24 mouse cellular contexts compared by ENCODE assay signal in genomic region chr2:93533891-93534290, GRCm38 (mm10). TPM values are rescaled to one million over a fixed set of nuclear protein-coding genes. Genes with fewer than 3 reads are reported as not detected.
DNase-seq lines count a peak whose midpoint lies in the region; ATAC-seq and TF ChIP-seq lines count a peak whose summit lies in the region.
"Had no signal": no experiment of that assay in that cellular context is flagged by ENCODE, and none has a peak within 500 bp of the region (broad histone marks: within the 10 kb centered on the region; RNA-seq: fewer than 3 reads in every experiment).

No protein-coding gene starts in this region.

- no peaks in the 10 kb centered on the region for H3K9me3 ChIP-seq in lung, embryonic 14.5 days (ENCODE audit: low read depth, low read length)
- no peaks in the 10 kb centered on the region for H3K9me3 ChIP-seq in lung, embryonic 16.5 days (ENCODE audit: control insufficient read depth, low read length)
- H3K9me3 ChIP-seq in lung, postnatal 0 days (ENCODE audit: low read length) = no peaks in the 10 kb centered on the region
- H3K9me3 ChIP-seq: G1E had no signal

- H3K4me1 ChIP-seq in lung, embryonic 14.5 days (ENCODE audit: insufficient read depth) = peaks cover 11% of the 10 kb centered on the region
- peaks cover 13% of the 10 kb centered on the region; the same call in 1 of the 2 replicates for H3K4me1 ChIP-seq in lung, embryonic 16.5 days (replicated peaks; ENCODE audit: control insufficient read depth, insufficient read depth, low read length)
- H3K4me1 ChIP-seq in lung, postnatal 0 days (ENCODE audit: insufficient read depth, low read depth, low read length) = no peaks in the 10 kb centered on the region
- H3K4me1 ChIP-seq in lung, adult 2 months (ENCODE audit: control insufficient read depth, insufficient read depth, low read length) = no peaks in the 10 kb centered on the region

- ATAC-seq in lung, embryonic 14.5 days (ENCODE audit: insufficient read depth) = no peak
- ATAC-seq in lung, embryonic 16.5 days (ENCODE audit: low read depth) = peak; percentile 66
- peak; percentile 26; the same call in 1 of the 2 replicates for ATAC-seq in lung, postnatal 0 days
- ATAC-seq: activated CD4-positive, CD25-positive, alpha-beta regulatory T cell, adult 4 months; CD4-positive, CD25-positive, alpha-beta regulatory T cell, adult 4 months; Patski had no signal

- 52% methylated on average over 7 of the region's 7 CpGs for WGBS in lung, embryonic 14.5 days
- 58% methylated on average over 7 of the region's 7 CpGs for WGBS in lung, embryonic 16.5 days
- 62% methylated on average over 7 of the region's 7 CpGs for WGBS in lung, postnatal 0 days
- 84% methylated on average over 7 of the region's 7 CpGs for WGBS in lung, adult 2 months

- DNase-seq in lung, embryonic 14.5 days = peak; percentile 70
- no peak for DNase-seq in lung, adult 18-20 months
- DNase-seq in lung, postnatal 36 days = no peak
- DNase-seq in lung, postnatal 0 days (ENCODE audit: low spot score) = peak; percentile 53
- DNase-seq in lung, adult 2 months = no peak
- peak; percentile 28 for DNase-seq in adipocyte (ENCODE audit: low spot score)
- DNase-seq in thymus, postnatal 4 days = no peak
- DNase-seq: adrenal gland, adult 2 months; adrenal gland, adult 8-10 months; adrenal gland, postnatal 10 days; adrenal gland, postnatal 14 days; adrenal gland, postnatal 25 days; adrenal gland, postnatal 36 days; B cell, adult 2 months; cerebellum, adult 11 months; cerebellum, adult 11-12 months; cerebellum, adult 18-20 months had no signal

- no peak for TF ChIP-seq POLR2A in lung, adult 2 months (IDR thresholded peaks at IDR 0.05; ENCODE audit: borderline replicate concordance, extremely low read depth, low read depth, low read length)

- H3K36me3 ChIP-seq in lung, embryonic 14.5 days (ENCODE audit: insufficient read depth) = no peaks in the 10 kb centered on the region
- no peaks in the 10 kb centered on the region for H3K36me3 ChIP-seq in lung, embryonic 16.5 days (ENCODE audit: control insufficient read depth, insufficient read depth, low read length)
- no peaks in the 10 kb centered on the region for H3K36me3 ChIP-seq in lung, postnatal 0 days (ENCODE audit: insufficient read depth, low read length)
- H3K36me3 ChIP-seq: G1E had no signal

- no peak overlapping the region for H3K27ac ChIP-seq in lung, embryonic 14.5 days (ENCODE audit: low read depth)
- no peak overlapping the region for H3K27ac ChIP-seq in lung, embryonic 16.5 days (ENCODE audit: low read length)
- no peak overlapping the region for H3K27ac ChIP-seq in lung, postnatal 0 days (ENCODE audit: low read length)

- TF ChIP-seq CTCF in lung, embryonic 14.5 days (IDR thresholded peaks at IDR 0.05; ENCODE audit: low read depth) = no peak
- TF ChIP-seq CTCF in lung, postnatal 0 days (IDR thresholded peaks at IDR 0.05) = no peak
- TF ChIP-seq CTCF in lung, adult 2 months (IDR thresholded peaks at IDR 0.05; ENCODE audit: insufficient read depth, low read length) = no peak

- no peak overlapping the region for H3K4me3 ChIP-seq in lung, embryonic 14.5 days (ENCODE audit: low read depth, low read length)
- no peak overlapping the region for H3K4me3 ChIP-seq in lung, embryonic 16.5 days (ENCODE audit: low read length)
- H3K4me3 ChIP-seq in lung, postnatal 0 days (ENCODE audit: low read depth, low read length) = no peak overlapping the region
- H3K4me3 ChIP-seq in lung, adult 2 months (replicated peaks; ENCODE audit: extremely low read depth, low read depth, low read length) = no peak overlapping the region

- H3K27me3 ChIP-seq in lung, embryonic 14.5 days (ENCODE audit: insufficient read depth, low read length) = no peaks in the 10 kb centered on the region
- H3K27me3 ChIP-seq in lung, embryonic 16.5 days (ENCODE audit: control insufficient read depth, insufficient read depth, low read depth, low read length) = no peaks in the 10 kb centered on the region
- no peaks in the 10 kb centered on the region for H3K27me3 ChIP-seq in lung, postnatal 0 days (replicated peaks; ENCODE audit: insufficient read depth, low read length)

- TF ChIP-seq EP300 in lung, postnatal 0 days (IDR thresholded peaks at IDR 0.05) = no peak

- H3K4me2 ChIP-seq in lung, embryonic 14.5 days = no peak overlapping the region
- H3K4me2 ChIP-seq in lung, embryonic 16.5 days (ENCODE audit: low read depth, low read length) = no peak overlapping the region
- H3K4me2 ChIP-seq in lung, postnatal 0 days (replicated peaks; ENCODE audit: low read depth, low read length) = no peak overlapping the region

- no peak overlapping the region for H3K9ac ChIP-seq in lung, embryonic 14.5 days
- no peak overlapping the region for H3K9ac ChIP-seq in lung, embryonic 16.5 days (ENCODE audit: low read length)
- no peak overlapping the region for H3K9ac ChIP-seq in lung, postnatal 0 days (replicated peaks; ENCODE audit: low read depth)

RNA-seq across cellular contexts. Expression of gene Gm10803, which starts 26.5 kb away (rescaled TPM):
- polyA plus RNA-seq in lung, embryonic 14.5 days (2014; fragmentation: Nextera tagmentation; extraction: Ambion mirVana) = not detected in 2 replicates
- polyA plus RNA-seq in lung, embryonic 16.5 days (2015; fragmentation: Nextera tagmentation; extraction: Ambion mirVana) = not detected in 2 replicates
- polyA plus RNA-seq in lung, postnatal 0 days (2015; fragmentation: Nextera tagmentation; extraction: Ambion mirVana) = not detected in 2 replicates
- not detected in 2 replicates for polyA plus RNA-seq in lung, adult 2 months (2012; rRNA removed)
- polyA plus RNA-seq: activated CD4-positive, CD25-positive, alpha-beta regulatory T cell, adult 4 months; adrenal gland, adult 2 months; brain, embryonic 14.5 days; C2C12; CD4-positive, CD25-positive, alpha-beta regulatory T cell, adult 4 months; G1E; Patski had no signal

Comparison
In these comparisons a context has a peak if more than half of its experiments do, and no peak if none do; other contexts are left out.
1. DNase-seq: peak in lung, embryonic 14.5 days (single experiment), lung, postnatal 0 days (single experiment) and adipocyte (single experiment); none in lung, adult 18-20 months (0 of 2), lung, postnatal 36 days (single experiment), lung, adult 2 months (single experiment) and thymus, postnatal 4 days (single experiment).